Mouse (Mus musculus): ENCODE results near the gene Plaur.
A peak's percentile ranks its signal among the peaks of the same experiment; 100 is the strongest.
"Not testable (repeated sequence)": the region's sequence is repeated elsewhere in the genome, so short reads cannot be mapped to it uniquely, and the experiment has no call there.

The Plaur gene

DNA sequence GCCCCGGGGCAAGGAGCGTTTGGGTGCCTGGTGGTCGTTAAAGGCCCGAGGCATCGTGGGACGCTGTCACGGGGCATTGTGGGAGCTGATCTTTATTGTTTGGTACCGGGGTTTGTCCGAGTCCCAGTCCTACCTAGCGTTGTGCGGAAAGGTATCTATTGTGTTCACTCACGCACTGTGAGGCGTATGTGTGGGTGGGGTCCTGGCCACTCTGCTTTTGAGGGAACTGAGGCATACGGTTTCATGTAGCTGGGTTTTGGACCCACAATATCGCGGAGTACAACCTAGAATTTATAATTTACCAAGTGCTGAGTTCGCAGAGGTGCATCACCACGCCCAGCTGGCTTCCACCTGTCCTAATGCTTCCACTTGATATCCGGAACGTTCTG, 45.4 kb downstream of the Plaur start:
- no peak for DNase-seq (ENCODE audit: low spot score)

DNA sequence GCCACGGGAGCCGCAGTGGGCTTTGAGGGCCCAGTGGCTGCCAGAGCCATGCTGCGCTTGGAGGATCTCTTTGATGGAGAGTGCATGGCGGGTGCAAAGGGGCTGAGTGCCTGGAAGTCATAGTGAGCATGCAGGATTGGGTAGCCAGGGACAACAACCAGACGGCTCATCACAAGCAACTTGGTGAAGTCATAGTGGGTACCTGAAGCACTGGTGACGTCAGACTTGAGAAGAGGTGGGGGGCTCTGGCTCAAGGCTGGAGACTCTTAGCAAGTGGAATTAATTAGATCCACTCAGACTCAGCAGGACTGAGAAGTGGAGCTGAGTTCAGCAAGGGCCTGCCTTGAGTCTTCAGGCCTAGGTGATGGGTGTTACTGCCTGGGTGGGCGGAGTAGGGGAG, 50.1 kb downstream of the Plaur start, which contains the start of gene AC161166.1:
AC161166.1 (minus strand) TSS at position 101 of the 400 bp plus-strand sequence.
- no peak for DNase-seq (ENCODE audit: low spot score)

DNA sequence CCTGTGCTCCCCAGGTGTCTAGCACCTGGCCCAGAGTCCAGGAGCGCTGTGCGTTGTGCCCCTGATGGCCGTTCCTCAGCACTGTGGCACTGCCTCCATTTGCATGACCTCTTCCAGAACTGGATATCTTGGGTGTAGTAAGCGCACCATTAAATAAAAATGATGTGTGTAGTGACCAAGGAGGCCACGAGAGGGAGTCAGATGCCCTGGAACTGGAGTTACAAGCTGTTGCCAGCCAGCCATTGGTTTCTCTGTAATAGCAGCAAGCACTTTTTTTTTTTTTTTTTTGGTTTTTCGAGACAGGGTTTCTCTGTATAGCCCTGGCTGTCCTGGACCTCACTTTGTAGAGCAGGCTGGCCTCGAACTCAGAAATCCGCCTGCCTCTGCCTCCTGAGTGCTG, 54.0 kb downstream of the Plaur start:
- peak; percentile 45 for DNase-seq (ENCODE audit: low spot score)

DNA sequence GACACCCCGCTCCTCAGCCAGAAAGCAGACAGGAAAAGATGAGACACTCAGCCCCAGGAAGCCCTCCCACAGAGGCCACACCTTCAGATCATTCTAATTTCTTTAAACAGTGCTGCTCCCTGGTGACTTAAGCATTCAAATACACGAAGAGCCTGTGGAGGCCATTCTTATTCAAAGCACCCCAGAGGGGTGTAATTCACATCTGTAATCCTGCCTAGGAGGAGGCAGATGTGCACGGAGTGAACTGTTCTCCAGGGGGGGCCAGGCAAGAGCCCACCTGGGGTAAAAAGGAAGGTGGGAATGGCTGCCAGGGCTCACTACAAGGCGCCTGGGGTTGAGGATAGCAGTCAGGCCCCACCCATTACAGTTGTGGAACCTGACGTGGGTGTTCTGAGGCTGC, 54.8 kb downstream of the Plaur start:
- no peak for DNase-seq (ENCODE audit: low spot score)

DNA sequence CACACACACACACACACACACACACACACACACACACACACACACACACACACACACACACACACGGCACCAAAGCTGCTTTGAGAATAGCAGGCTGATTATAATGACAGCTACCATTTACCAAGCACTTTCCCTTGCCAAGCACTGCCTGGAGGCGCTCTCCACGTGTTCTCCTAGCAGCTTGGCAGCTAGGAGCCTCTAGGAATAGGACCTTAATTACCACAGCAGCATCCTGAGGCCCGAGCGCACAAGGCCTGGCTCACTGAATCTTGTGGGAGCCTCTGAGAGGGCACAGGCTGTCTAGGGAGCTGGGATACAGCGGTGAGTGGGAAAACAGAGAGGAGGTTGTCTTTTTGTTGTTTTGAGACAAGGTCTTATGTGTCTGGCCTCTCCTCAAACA, 55.4 kb downstream of the Plaur start:
- DNase-seq (ENCODE audit: low spot score): no peak

DNA sequence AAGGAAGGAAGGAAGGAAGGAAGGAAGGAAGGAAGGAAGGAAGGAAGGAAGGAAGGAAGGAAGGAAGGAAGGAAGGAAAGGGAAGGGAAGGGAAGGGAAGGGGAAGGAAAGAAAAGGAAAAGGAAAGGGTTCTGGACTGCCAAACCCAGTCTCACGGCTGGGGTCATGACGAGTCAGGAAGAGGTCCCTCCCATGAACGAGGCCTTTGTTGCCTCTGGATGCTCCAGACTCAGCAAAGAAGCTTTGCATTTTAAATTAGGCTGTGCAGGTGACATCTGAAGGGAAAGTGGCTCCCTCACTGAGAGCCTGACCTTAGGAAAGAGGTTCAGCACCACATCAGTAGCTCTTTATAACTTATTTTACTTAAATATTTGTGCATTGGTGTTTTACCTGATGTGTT, 56.8 kb downstream of the Plaur start:
- no peak for DNase-seq (ENCODE audit: low spot score)

DNA sequence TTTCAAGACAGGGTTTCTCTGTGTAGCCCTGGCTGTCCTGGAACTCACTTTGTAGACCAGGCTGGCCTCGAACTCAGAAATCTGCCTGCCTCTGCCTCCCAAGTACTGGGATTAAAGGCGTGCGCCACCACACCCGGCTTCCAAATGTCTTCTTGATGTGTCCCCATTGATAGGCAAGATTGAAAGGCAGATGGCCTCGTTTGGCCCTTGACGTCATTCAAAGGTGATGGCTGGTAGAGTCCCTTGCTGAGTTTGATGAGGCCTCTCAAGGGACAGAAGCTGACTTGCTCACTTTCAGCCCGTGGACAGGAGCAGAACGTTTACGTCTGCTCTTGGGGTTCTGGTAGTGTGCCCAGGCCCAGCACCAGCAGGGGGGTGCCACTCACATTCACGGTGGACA, 57.8 kb downstream of the Plaur start:
- not testable (repeated sequence) for DNase-seq (ENCODE audit: low spot score)

DNA sequence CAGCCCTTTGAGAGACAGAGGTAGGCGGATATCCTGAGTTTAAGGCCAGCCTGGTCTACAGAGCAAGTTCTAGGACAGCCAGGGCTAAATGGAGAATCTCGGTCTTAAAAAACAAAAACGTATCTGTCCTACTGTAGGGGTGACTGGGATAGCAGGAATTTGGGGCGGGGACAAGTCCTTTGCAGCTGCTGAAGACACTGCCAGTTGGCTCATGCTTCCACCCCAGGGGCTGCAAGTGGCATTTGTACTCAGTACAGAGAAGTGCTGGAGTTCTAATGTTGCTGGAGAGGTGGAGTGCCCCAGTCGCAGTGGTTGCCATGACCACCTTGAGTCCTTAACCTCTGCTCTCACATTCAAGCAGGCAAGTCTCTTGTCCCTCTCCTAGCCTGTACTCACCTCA, 60.5 kb downstream of the Plaur start:
- no peak for DNase-seq (ENCODE audit: low spot score)

DNA sequence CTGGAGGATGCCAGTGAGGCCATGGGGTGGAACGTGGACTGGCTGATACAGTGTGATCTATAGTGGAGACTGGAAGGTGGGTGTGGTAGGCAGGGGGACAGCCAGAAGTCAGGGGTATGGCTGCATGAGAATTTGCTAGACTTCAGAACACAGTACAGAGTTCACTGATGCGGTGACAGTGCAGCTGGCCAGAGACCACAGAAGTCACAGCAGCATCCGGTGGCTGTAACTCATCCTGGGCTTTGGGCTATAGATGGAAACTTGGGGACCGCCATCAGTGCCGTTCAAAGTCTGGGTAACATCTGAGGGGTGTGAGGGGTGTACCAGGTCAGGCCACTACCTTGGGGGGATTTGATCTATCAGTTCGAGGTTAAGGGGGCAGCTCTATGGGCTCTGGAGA, 61.4 kb downstream of the Plaur start:
- no peak for DNase-seq (ENCODE audit: low spot score)

DNA sequence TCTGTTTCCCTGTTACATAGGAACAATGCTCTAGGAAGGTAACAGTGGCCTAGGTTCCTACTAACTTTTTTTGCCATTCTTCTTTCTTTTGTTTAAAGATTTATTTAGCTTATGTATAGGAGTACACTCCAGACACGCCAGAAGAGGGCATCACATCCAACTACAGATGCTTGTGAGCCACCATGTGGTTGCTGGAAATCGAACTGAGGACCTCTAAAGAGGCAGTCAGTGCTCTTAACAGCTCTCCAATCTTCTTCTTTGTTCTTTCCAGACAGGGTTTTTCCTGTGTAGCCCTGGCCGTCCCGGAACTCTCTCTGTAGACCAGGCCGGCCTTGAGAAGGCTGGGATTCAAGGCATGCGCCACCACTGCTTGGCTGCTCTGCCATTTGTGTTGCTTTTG, 62.7 kb downstream of the Plaur start:
- DNase-seq (ENCODE audit: low spot score): no peak
